29 mouse cellular contexts compared by ENCODE assay signal in the genomic region with DNA sequence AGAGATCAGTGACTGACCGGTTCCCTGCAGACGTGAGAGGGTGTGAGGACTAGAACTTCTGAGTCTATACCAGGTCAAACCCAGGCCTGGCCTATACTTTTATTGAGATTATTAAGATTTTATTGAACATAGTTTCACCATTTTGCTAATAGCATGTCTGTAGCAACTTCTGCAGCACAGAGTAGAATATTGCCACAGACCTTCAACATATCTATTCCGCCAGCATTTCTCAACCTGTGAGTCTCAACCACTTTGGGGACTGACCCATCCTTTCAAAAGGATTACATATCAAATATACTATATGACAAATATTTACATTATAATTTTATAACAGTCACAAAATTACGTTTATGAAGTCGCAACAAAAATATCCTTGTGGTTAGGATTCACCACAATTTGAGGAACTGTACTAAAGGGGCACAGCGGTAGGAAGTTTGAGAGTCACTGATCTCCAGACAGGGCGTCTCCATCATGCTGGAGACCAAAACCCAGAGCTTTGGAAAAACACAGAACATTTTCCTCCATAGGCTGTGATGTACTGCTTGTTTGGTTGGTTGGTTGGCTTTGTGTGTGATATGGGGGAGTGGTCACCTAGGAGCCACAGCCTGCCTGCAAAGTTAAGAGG.
A peak's percentile ranks its signal among the peaks of the same experiment; 100 is the strongest.
DNase-seq lines count a peak whose midpoint lies in the region; ATAC-seq and TF ChIP-seq lines count a peak whose summit lies in the region.
"Had no signal": no experiment of that assay in that cellular context is flagged by ENCODE, and none has a peak within 500 bp of the region (broad histone marks: within the 10 kb centered on the region; RNA-seq: fewer than 3 reads in every experiment).

No protein-coding gene starts in this region.

- no peak for TF ChIP-seq CTCF in gastrocnemius, adult 2 months (IDR thresholded peaks at IDR 0.05)

- intact Hi-C loops in gastrocnemius, adult 2 months (cut with DNase I) = no loop called here
- intact Hi-C loops in gastrocnemius, postnatal 36 days (cut with DNase I) = loop anchor here (5.0 kb wide), 1 partner anchor 284 kb away; a partner anchor contains a TSS

- H3K27ac ChIP-seq in gastrocnemius, adult 2 months = peak overlapping the region; percentile 78
- H3K27ac ChIP-seq: forebrain, embryonic 10.5 days; forebrain, embryonic 13.5 days; heart, adult 2 months; heart, embryonic 10.5 days; heart, embryonic 15.5 days; hindbrain, embryonic 12.5 days; hindbrain, embryonic 15.5 days had no signal

- no peak overlapping the region for H3K4me3 ChIP-seq in gastrocnemius, adult 2 months
- H3K4me3 ChIP-seq: forebrain, embryonic 10.5 days; forebrain, embryonic 13.5 days; heart, adult 2 months; heart, embryonic 10.5 days; heart, embryonic 15.5 days; hindbrain, embryonic 12.5 days; hindbrain, embryonic 15.5 days had no signal

- ATAC-seq in common myeloid progenitor, adult 5-6 weeks (replicated peaks; ENCODE audit: low read depth, poor library complexity, severe bottlenecking) = peak; percentile 84
- peak; percentile 75 for ATAC-seq in megakaryocyte, adult 5-6 weeks (ENCODE audit: poor library complexity, severe bottlenecking)
- ATAC-seq: activated CD4-positive, CD25-positive, alpha-beta regulatory T cell, adult 4 months; forebrain, embryonic 13.5 days; forebrain, postnatal 0 days had no signal

- no peak for DNase-seq in gastrocnemius, adult 2 months
- DNase-seq in gastrocnemius, postnatal 36 days = no peak
- peak; percentile 64 for DNase-seq in 416B (ENCODE audit: low read depth)
- DNase-seq in frontal cortex, adult 2 months (ENCODE audit: extremely low spot score in 1 of 2, low spot score in 1 of 2) = no peak
- no peak for DNase-seq in cerebellum, adult 9-11 months
- DNase-seq in urinary bladder, postnatal 25 days (ENCODE audit: low spot score) = no peak
- DNase-seq: adrenal gland, adult 8-10 months; adrenal gland, postnatal 25 days; B cell, adult 2 months; cerebellum, adult 11-12 months; cerebellum, adult 9-10 months; cerebellum, postnatal 25 days; embryo, embryonic 11 days; gastrocnemius, postnatal 10 days; heart, postnatal 14 days; heart, postnatal 4 days; kidney, adult 11 months; kidney, adult 8-10 months had no signal
